9 mouse cellular contexts compared by ENCODE assay signal in the genomic region with DNA sequence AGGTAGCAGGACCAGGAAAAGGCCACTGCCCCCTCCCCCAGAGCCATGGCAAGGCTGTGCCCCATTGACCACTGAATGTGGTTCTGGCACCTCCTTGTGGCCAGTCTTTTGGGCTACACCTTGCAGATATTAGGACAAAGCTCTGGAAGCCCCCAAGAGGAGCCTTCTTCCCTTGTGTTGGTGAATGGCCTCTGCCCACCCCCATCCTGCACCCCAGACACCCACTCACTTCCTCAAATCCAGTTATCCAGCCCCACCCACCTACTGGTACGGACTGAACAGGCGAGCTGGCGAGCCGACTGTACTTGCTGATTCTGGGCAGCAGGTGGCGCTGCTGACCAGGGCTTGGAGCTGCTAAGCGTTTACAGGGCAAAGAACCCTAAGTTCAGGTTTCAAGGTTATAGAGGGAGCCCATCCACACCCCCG. TPM values are rescaled to one million over a fixed set of nuclear protein-coding genes. Genes with fewer than 3 reads are reported as not detected.
DNase-seq lines count a peak whose midpoint lies in the region; ATAC-seq and TF ChIP-seq lines count a peak whose summit lies in the region.
"Had no signal": no experiment of that assay in that cellular context is flagged by ENCODE, and none has a peak within 500 bp of the region (broad histone marks: within the 10 kb centered on the region; RNA-seq: fewer than 3 reads in every experiment).

No protein-coding gene starts in this region.

- no peak overlapping the region for H3K9ac ChIP-seq in embryonic facial prominence, embryonic 14.5 days (ENCODE audit: low read depth, low read length)
- H3K9ac ChIP-seq in limb, embryonic 14.5 days (ENCODE audit: low read depth, low read length, severe bottlenecking), result no peak overlapping the region
- H3K9ac ChIP-seq in midbrain, embryonic 16.5 days (ENCODE audit: low read depth, low read length), result peak overlapping the region; percentile 43; the same call in 1 of the 2 replicates

- 1% methylated on average over 7 of the region's 7 CpGs for WGBS in bone marrow, adult 2 months
- 0% methylated on average over 7 of the region's 7 CpGs for WGBS in embryonic facial prominence, embryonic 14.5 days
- under 1% methylated on average over 7 of the region's 7 CpGs for WGBS in limb, embryonic 14.5 days
- WGBS in midbrain, embryonic 16.5 days, result 2% methylated on average over 7 of the region's 7 CpGs
- WGBS in spleen, adult 2 months, result 2% methylated on average over 7 of the region's 7 CpGs

- peaks cover 3% of the 10 kb centered on the region; the same call in 1 of the 2 replicates for H3K4me1 ChIP-seq in bone marrow, adult 2 months (ENCODE audit: control insufficient read depth, insufficient read depth, low read length)
- peaks cover 20% of the 10 kb centered on the region for H3K4me1 ChIP-seq in embryonic facial prominence, embryonic 14.5 days (ENCODE audit: control insufficient read depth, insufficient read depth, low read length)
- H3K4me1 ChIP-seq in limb, embryonic 14.5 days (ENCODE audit: control insufficient read depth, insufficient read depth, low read length), result peaks cover 40% of the 10 kb centered on the region
- peaks cover 4% of the 10 kb centered on the region; the same call in 1 of the 2 replicates for H3K4me1 ChIP-seq in midbrain, embryonic 16.5 days (ENCODE audit: control insufficient read depth, insufficient read depth, low read length)
- peaks cover 13% of the 10 kb centered on the region; the same call in 1 of the 2 replicates for H3K4me1 ChIP-seq in spleen, adult 2 months (ENCODE audit: control insufficient read depth, insufficient read depth, insufficient read length)

- H3K27me3 ChIP-seq in embryonic facial prominence, embryonic 14.5 days (replicated peaks; ENCODE audit: control insufficient read depth, insufficient read depth, low read length), result no peaks in the 10 kb centered on the region
- H3K27me3 ChIP-seq in limb, embryonic 14.5 days (ENCODE audit: control insufficient read depth, insufficient read depth, low read length), result no peaks in the 10 kb centered on the region
- no peaks in the 10 kb centered on the region for H3K27me3 ChIP-seq in midbrain, embryonic 16.5 days (ENCODE audit: control insufficient read depth, insufficient read depth, low read depth, low read length)
- H3K27me3 ChIP-seq in spleen, adult 2 months (ENCODE audit: control insufficient read depth, insufficient read depth, low read length), result no peaks in the 10 kb centered on the region
- H3K27me3 ChIP-seq: Patski had no signal

- H3K27ac ChIP-seq in bone marrow, adult 2 months (ENCODE audit: control insufficient read depth, insufficient read depth, low read depth, low read length, poor library complexity), result no peak overlapping the region
- H3K27ac ChIP-seq in embryonic facial prominence, embryonic 14.5 days (replicated peaks; ENCODE audit: low read depth, low read length), result no peak overlapping the region
- H3K27ac ChIP-seq in limb, embryonic 14.5 days (replicated peaks; ENCODE audit: low read depth, low read length), result no peak overlapping the region
- H3K27ac ChIP-seq in midbrain, embryonic 16.5 days (ENCODE audit: low read length), result no peak overlapping the region
- H3K27ac ChIP-seq in spleen, adult 2 months (ENCODE audit: insufficient read depth, low read length), result no peak overlapping the region

- H3K4me3 ChIP-seq in bone marrow, adult 2 months (replicated peaks; ENCODE audit: control insufficient read depth, low read depth, low read length), result no peak overlapping the region
- H3K4me3 ChIP-seq in embryonic facial prominence, embryonic 14.5 days (ENCODE audit: low read depth, low read length), result peak overlapping the region; percentile 15; the same call in 1 of the 2 replicates
- H3K4me3 ChIP-seq in limb, embryonic 14.5 days (replicated peaks; ENCODE audit: low read length), result no peak overlapping the region
- H3K4me3 ChIP-seq in midbrain, embryonic 16.5 days (ENCODE audit: low read depth, low read length), result peak overlapping the region; percentile 19; the same call in 1 of the 2 replicates
- no peak overlapping the region for H3K4me3 ChIP-seq in spleen, adult 2 months (ENCODE audit: extremely low read depth, insufficient read depth, insufficient read length)

- peak; percentile 83 for DNase-seq in 3T3-L1 (ENCODE audit: low read depth, low spot score)
- peak; percentile 70 for DNase-seq in embryonic facial prominence, embryonic 14.5 days (ENCODE audit: low spot score)
- peak; percentile 68 to 84 for DNase-seq in heart, adult 9 months (ENCODE audit: low spot score in 2 of 2)
- DNase-seq in kidney, adult 9 months, result peak; percentile 85
- DNase-seq in limb, embryonic 14.5 days (ENCODE audit: low spot score), result peak; percentile 73
- DNase-seq in spleen, adult 2 months (ENCODE audit: low read depth in 1 of 2, low spot score in 2 of 2), result peak; percentile 61 to 82

- no peaks in the 10 kb centered on the region for H3K36me3 ChIP-seq in embryonic facial prominence, embryonic 14.5 days (ENCODE audit: control insufficient read depth, insufficient read depth, low read length)
- no peaks in the 10 kb centered on the region for H3K36me3 ChIP-seq in limb, embryonic 14.5 days (ENCODE audit: control insufficient read depth, insufficient read depth, low read length)
- H3K36me3 ChIP-seq in midbrain, embryonic 16.5 days (ENCODE audit: control insufficient read depth, insufficient read depth, low read length), result no peaks in the 10 kb centered on the region
- no peaks in the 10 kb centered on the region for H3K36me3 ChIP-seq in spleen, adult 2 months (ENCODE audit: control insufficient read depth, insufficient read depth, low read length)

- H3K4me2 ChIP-seq in embryonic facial prominence, embryonic 14.5 days (ENCODE audit: low read depth, low read length), result peak overlapping the region; percentile 53
- H3K4me2 ChIP-seq in limb, embryonic 14.5 days (replicated peaks; ENCODE audit: low read depth, low read length, severe bottlenecking), result peak overlapping the region; percentile 42; the same call in 1 of the 2 replicates
- H3K4me2 ChIP-seq in midbrain, embryonic 16.5 days (ENCODE audit: low read length), result peak overlapping the region; percentile 65

- peak; percentile 66 for ATAC-seq in embryonic facial prominence, embryonic 14.5 days (ENCODE audit: low read depth)
- peak; percentile 45; the same call in 1 of the 2 replicates for ATAC-seq in limb, embryonic 14.5 days (ENCODE audit: low FRiP score, low read depth)
- peak; percentile 70 for ATAC-seq in midbrain, embryonic 16.5 days
- ATAC-seq: Patski had no signal

- TF ChIP-seq POLR2A in bone marrow, adult 2 months (IDR thresholded peaks at IDR 0.05; ENCODE audit: borderline replicate concordance, control insufficient read depth, low read depth, low read length), result no peak
- no peak for TF ChIP-seq POLR2A in limb, embryonic 14.5 days (IDR thresholded peaks at IDR 0.05; ENCODE audit: borderline replicate concordance, extremely low read depth, insufficient read depth, insufficient read length)
- TF ChIP-seq POLR2A in spleen, adult 2 months (IDR thresholded peaks at IDR 0.05; ENCODE audit: low read depth, low read length), result no peak

- H3K9me3 ChIP-seq in embryonic facial prominence, embryonic 14.5 days (ENCODE audit: control insufficient read depth, low read length), result no peaks in the 10 kb centered on the region
- H3K9me3 ChIP-seq in limb, embryonic 14.5 days (ENCODE audit: control insufficient read depth, low read length), result no peaks in the 10 kb centered on the region
- H3K9me3 ChIP-seq in midbrain, embryonic 16.5 days (replicated peaks; ENCODE audit: control insufficient read depth, low read length, poor library complexity, severe bottlenecking), result no peaks in the 10 kb centered on the region

- peak; percentile 97 for TF ChIP-seq CTCF in bone marrow, adult 2 months (IDR thresholded peaks at IDR 0.05; ENCODE audit: control insufficient read depth, insufficient read depth, low read length)
- peak; percentile 99 for TF ChIP-seq CTCF in spleen, adult 2 months (IDR thresholded peaks at IDR 0.05; ENCODE audit: extremely low read depth, insufficient read depth, insufficient read length, insufficient replicate concordance)

RNA-seq across cellular contexts. Expression of a gene that starts 1.3 kb away (rescaled TPM):
- polyA plus RNA-seq in bone marrow, adult 2 months (2011; ENCODE audit: insufficient read depth, insufficient read length, low replicate concordance, missing spikeins), result 0.70 TPM in 1 of 2 replicates, not detected in the other
- 0.57 and 0.67 TPM in 2 replicates for polyA plus RNA-seq in embryonic facial prominence, embryonic 14.5 days (2014; fragmentation: Nextera tagmentation; extraction: Ambion mirVana)
- polyA plus RNA-seq in limb, embryonic 14.5 days (2012; rRNA removed), result 0.89 and 1.4 TPM in 2 replicates
- 0.26 and 0.50 TPM in 2 replicates for polyA plus RNA-seq in limb, embryonic 14.5 days (2014; fragmentation: Nextera tagmentation; extraction: Ambion mirVana)
- polyA plus RNA-seq in midbrain, embryonic 16.5 days (2015; fragmentation: Nextera tagmentation; extraction: Ambion mirVana), result 0.06 TPM in 1 of 2 replicates, not detected in the other
- 0.95 and 1.6 TPM in 2 replicates for polyA plus RNA-seq in spleen, adult 2 months (2012; rRNA removed)

RNA-seq across cellular contexts. Expression of a gene that starts 22.4 kb away (rescaled TPM):
- polyA plus RNA-seq in bone marrow, adult 2 months (2011; ENCODE audit: insufficient read depth, insufficient read length, low replicate concordance, missing spikeins), result 2.2 and 5.1 TPM in 2 replicates
- polyA plus RNA-seq in embryonic facial prominence, embryonic 14.5 days (2014; fragmentation: Nextera tagmentation; extraction: Ambion mirVana), result 0.12 and 0.17 TPM in 2 replicates
- polyA plus RNA-seq in limb, embryonic 14.5 days (2012; rRNA removed), result 0.26 and 0.33 TPM in 2 replicates
- 0.17 and 0.18 TPM in 2 replicates for polyA plus RNA-seq in limb, embryonic 14.5 days (2014; fragmentation: Nextera tagmentation; extraction: Ambion mirVana)
- 0.08 and 0.19 TPM in 2 replicates for polyA plus RNA-seq in midbrain, embryonic 16.5 days (2015; fragmentation: Nextera tagmentation; extraction: Ambion mirVana)
- 3.3 and 3.7 TPM in 2 replicates for polyA plus RNA-seq in spleen, adult 2 months (2012; rRNA removed)
- polyA plus RNA-seq: Patski had no signal

RNA-seq across cellular contexts. Expression of a gene that starts 40.6 kb away (rescaled TPM):
- polyA plus RNA-seq in bone marrow, adult 2 months (2011; ENCODE audit: insufficient read depth, insufficient read length, low replicate concordance, missing spikeins), result 2.6 TPM in 1 of 2 replicates, not detected in the other
- 11.5 and 12.7 TPM in 2 replicates for polyA plus RNA-seq in embryonic facial prominence, embryonic 14.5 days (2014; fragmentation: Nextera tagmentation; extraction: Ambion mirVana)
- polyA plus RNA-seq in limb, embryonic 14.5 days (2012; rRNA removed), result 10.6 and 12.4 TPM in 2 replicates
- 10.3 and 13.9 TPM in 2 replicates for polyA plus RNA-seq in limb, embryonic 14.5 days (2014; fragmentation: Nextera tagmentation; extraction: Ambion mirVana)
- 2.9 and 4.2 TPM in 2 replicates for polyA plus RNA-seq in midbrain, embryonic 16.5 days (2015; fragmentation: Nextera tagmentation; extraction: Ambion mirVana)
- 9.9 and 11.4 TPM in 2 replicates for polyA plus RNA-seq in spleen, adult 2 months (2012; rRNA removed)

Comparison
In these comparisons a context has a peak if more than half of its experiments do, and no peak if none do; other contexts are left out.
1. H3K4me3 ChIP-seq: peak in embryonic facial prominence, embryonic 14.5 days (single experiment) and midbrain, embryonic 16.5 days (single experiment); none in bone marrow, adult 2 months (single experiment), limb, embryonic 14.5 days (single experiment) and spleen, adult 2 months (single experiment).
2. Peak in every context shown above with its lines, with median percentiles within 50 percentile points of each other: DNase-seq, ATAC-seq and H3K4me2 ChIP-seq.